Mouse (Mus musculus) embryonic fibroblast, embryonic 13.5 days (primary cell): ENCODE measurements around the gene Tmpo.

Source experiments
- CTCF ChIP-seq: IDR thresholded peaks from 2 replicates; pipeline ENCODE4 v1.5.1; 2011; ENCODE audit warnings: mild to moderate bottlenecking, control low read depth, low read length, moderate library complexity, borderline replicate concordance; ENCODE audit not compliant: insufficient read depth
- POLR2A ChIP-seq: IDR thresholded peaks from 2 replicates; pipeline ENCODE4 v1.6.1; 2011; ENCODE audit warnings: low read depth, mild to moderate bottlenecking, control low read depth, low read length, moderate library complexity

GRCm38 (mm10) chr10:91101936-91102335 is 79.2 kb downstream of the Tmpo start:
- TF ChIP-seq POLR2A (no peak), CTCF (no peak)
